Mouse (Mus musculus) thymus, adult 2 months (tissue): ENCODE data around the gene Ern2. TPM values are rescaled to one million over a fixed set of nuclear protein-coding genes. Genes with fewer than 3 reads are reported as not detected.

Experiments
- DNase-seq: peaks from one replicate; pipeline ENCODE4 v3.0.0; 2021
- H3K27ac ChIP-seq: fragments of 200-500 bp; 2 replicates; pipeline ENCODE4 v1.5.1; 2012; ENCODE audit warnings: low read length, control low read depth; ENCODE audit not compliant: control insufficient read depth, insufficient read depth
- H3K27me3 ChIP-seq: fragments of 200-500 bp; 2 replicates; pipeline ENCODE4 v1.6.1; 2012; ENCODE audit warnings: mild to moderate bottlenecking, low read length, moderate library complexity, mixed read lengths; ENCODE audit not compliant: control insufficient read depth, insufficient read depth
- H3K36me3 ChIP-seq: fragments of 200-500 bp; 2 replicates; pipeline ENCODE4 v1.6.1; 2012; ENCODE audit warnings: mild to moderate bottlenecking, low read length, moderate library complexity; ENCODE audit not compliant: control insufficient read depth, insufficient read depth
- H3K4me1 ChIP-seq: fragments of 200-500 bp; replicated peaks from 2 replicates; pipeline ENCODE4 v1.6.1; 2012; ENCODE audit warnings: low read length; ENCODE audit not compliant: control insufficient read depth, insufficient read depth
- H3K4me3 ChIP-seq: fragments of 200-500 bp; 2 replicates; pipeline ENCODE4 v1.5.1; 2012; ENCODE audit warnings: mild to moderate bottlenecking, low read length, control low read depth, moderate library complexity; ENCODE audit not compliant: control insufficient read depth, insufficient read depth
- CTCF ChIP-seq: fragments of 200-500 bp; IDR thresholded peaks from 2 replicates; pipeline ENCODE4 v1.5.1; 2012; ENCODE audit warnings: mild to moderate bottlenecking, control low read depth, low read length, moderate library complexity, borderline replicate concordance; ENCODE audit not compliant: control insufficient read depth, poor library complexity, insufficient read depth; ENCODE audit errors: extremely low read depth
- POLR2A ChIP-seq: fragments of 200-500 bp; IDR thresholded peaks from 2 replicates; pipeline ENCODE4 v1.6.1; 2012; ENCODE audit warnings: mild to moderate bottlenecking, low read length, control low read depth, moderate library complexity; ENCODE audit not compliant: control insufficient read depth, poor library complexity, insufficient read depth; ENCODE audit errors: extremely low read depth
- WGBS: fragments of 180-500 bp; shearing (Covaris S2); methylation state at CpG from one replicate; pipeline ENCODE4 v1.1.7; 2018; 5-methylcytosine and 5-hydroxymethylcytosine counted together
- polyA plus RNA-seq: library from polyadenylated mRNA; depleted of rRNA; stranded (reverse); fragments of >200 nt; gene quantifications from 2 replicates; pipeline ENCODE4 v1.2.3, GENCODE M21; 2012

Ern2 gene
- polyA plus RNA-seq, 1 experiment: 0.11 TPM

DNA sequence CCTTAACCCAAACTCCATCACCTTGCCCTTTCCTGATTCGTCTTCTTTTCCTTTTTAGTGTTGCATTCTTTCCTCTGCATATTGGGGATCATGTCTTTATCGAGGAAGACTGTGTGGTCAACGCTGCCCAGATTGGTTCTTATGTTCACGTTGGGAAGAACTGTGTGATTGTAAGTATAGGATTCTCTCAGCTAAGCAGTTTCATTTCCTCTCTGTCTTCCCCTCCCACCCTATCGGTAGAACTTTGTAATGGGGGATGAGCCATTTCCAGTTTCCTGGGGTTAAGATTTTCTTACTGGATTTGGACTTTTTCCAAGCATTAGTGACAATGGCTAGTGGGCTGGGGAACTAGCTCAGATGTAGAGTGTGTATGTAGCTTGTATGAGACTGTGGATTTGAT is 47.8 kb downstream of the Ern2 start:
- no peak for DNase-seq
- WGBS: 91% methylated on average over 5 of the region's 5 CpGs
- peaks cover 67% of the 10 kb centered on the region for H3K36me3 ChIP-seq
- peaks cover 2% of the 10 kb centered on the region; the same call in 1 of the 2 replicates for H3K4me1 ChIP-seq
- TF ChIP-seq CTCF (no peak), POLR2A (no peak)
- no peak overlapping the region for H3K4me3 ChIP-seq
- H3K27me3 ChIP-seq: no peaks in the 10 kb centered on the region
- H3K27ac ChIP-seq: no peak overlapping the region

DNA sequence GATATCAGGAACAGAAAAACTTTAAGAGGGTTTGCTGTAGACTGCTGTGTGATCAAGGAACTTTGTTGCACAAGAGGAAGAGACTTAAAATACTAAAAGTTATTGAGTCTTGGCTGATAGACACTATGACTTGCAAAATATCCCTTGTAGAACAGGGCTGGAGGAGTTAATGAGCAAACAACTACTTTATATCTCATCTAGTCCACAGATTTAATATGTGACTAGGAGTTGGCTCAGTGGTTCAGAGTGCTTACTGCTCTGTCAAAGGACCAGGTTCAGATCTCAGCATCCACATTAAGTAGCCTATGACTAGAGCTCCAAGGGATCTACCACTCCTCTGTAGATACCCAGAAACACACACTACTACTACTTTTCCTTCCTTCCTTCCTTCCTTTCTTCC is 48.9 kb downstream of the Ern2 start:
- Histone ChIP-seq H3K36me3 (peaks cover 58% of the 10 kb centered on the region), H3K4me1 (peaks cover 2% of the 10 kb centered on the region; the same call in 1 of the 2 replicates), H3K4me3 (no peak overlapping the region), H3K27me3 (no peaks in the 10 kb centered on the region), H3K27ac (no peak overlapping the region)
- TF ChIP-seq CTCF (no peak), POLR2A (no peak)
- no peak for DNase-seq

DNA sequence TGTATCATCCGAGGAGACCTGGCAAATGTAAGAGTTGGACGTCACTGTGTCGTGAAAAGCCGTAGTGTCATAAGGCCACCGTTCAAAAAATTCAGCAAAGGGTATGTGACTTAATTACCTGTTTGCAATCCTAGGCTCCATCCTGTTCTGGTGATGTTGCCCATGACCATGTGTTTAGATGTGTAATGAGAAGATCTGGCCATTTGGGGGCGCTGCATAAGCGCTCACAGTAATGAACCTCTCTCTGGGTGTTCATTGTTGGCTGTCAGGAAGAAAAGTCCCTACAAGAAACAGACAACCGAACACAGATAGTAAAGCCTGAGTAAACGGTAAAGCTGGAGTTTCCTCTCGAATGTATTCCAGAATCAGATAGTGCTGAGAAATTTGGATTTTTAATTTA is 50.9 kb downstream of the Ern2 start:
- Histone ChIP-seq H3K27ac (no peak overlapping the region), H3K4me1 (peaks cover 2% of the 10 kb centered on the region; the same call in 1 of the 2 replicates), H3K36me3 (peaks cover 39% of the 10 kb centered on the region), H3K4me3 (no peak overlapping the region), H3K27me3 (no peaks in the 10 kb centered on the region)
- 85% methylated on average over 10 of the region's 10 CpGs for WGBS
- TF ChIP-seq POLR2A: no peak
- no peak for TF ChIP-seq CTCF
- DNase-seq: peak; percentile 12

DNA sequence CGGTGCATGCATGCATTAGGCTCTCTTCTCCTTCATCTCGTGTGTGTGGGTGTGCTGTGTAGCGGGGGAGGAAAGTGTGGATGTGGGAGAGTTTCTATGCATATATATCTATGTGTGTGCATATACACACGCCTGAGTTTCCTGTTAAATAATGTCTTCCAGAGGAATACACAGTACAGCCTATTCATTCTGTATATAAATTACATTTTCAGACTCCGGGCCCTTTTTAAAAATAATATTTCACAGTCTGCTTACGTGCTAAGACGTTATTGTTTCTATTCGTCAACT is 52.7 kb downstream of the Ern2 start:
- Histone ChIP-seq H3K27me3 (no peaks in the 10 kb centered on the region), H3K4me1 (peaks cover 2% of the 10 kb centered on the region; the same call in 1 of the 2 replicates), H3K4me3 (peak overlapping the region; percentile 71), H3K36me3 (peaks cover 24% of the 10 kb centered on the region), H3K27ac (no peak overlapping the region)
- no peak for DNase-seq
- no peak for TF ChIP-seq CTCF
- no peak for TF ChIP-seq POLR2A
- 9% methylated on average over 8 of the region's 8 CpGs for WGBS

DNA sequence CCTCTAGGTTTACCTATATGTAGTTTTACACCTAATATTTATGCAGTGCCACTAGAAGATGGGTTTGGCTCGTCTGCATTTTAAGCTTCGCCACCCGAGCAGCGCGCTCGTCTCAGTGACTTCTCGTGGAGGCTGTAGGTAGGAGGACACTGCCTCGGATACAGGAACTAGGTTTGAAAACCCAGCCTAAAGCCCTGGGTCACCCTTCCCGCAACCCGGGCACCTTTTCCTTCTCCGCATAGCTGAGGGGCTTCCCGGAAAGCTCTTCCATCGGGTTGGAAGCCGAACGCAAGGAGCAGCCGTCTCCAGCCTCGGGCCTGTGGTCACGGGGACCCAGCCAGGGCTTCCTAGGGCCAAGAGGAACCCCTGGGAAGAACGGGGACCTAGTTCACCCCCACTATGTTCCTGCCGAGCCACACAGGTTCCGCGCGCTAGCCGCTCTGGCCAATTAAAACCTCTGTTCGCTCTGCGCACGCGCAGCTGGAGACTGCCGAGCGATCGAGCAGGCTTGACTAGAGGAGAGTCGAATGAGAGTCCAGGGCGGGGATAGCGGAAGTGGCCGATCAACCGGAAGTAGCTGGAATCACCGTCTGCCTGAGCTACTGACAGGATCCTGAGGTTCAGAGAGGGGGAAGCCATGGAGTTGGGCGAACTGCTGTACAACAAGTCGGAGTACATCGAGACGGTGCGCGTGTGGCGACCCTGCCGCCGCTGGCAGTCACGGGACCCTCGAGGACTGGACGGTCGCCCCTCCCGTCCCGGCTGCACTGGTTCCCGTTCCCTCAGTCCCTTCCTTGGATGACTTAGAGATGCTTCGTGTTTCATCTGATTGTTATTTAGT is 53.3 kb downstream of the Ern2 start, which contains the start of the genes Palb2 and Dctn5:
Palb2 (minus strand) TSS at position 489 of the 841 bp plus-strand sequence.
Dctn5 (plus strand) TSS at position 545 of the 841 bp plus-strand sequence.
- Histone ChIP-seq H3K4me1 (peaks cover 2% of the 10 kb centered on the region; the same call in 1 of the 2 replicates), H3K27ac (no peak within 1 kb of the TSS), H3K4me3 (peak within 1 kb of the TSS; percentile 72), H3K36me3 (peaks cover 19% of the 10 kb centered on the region), H3K27me3 (no peaks in the 10 kb centered on the region)
- under 1% methylated on average over 54 of the region's 54 CpGs for WGBS
- peak; percentile 100 for DNase-seq
- TF ChIP-seq POLR2A: peak; percentile 82
- 0 out of 2 replicates have a peak, but pooled peaks have one; percentile 42 for TF ChIP-seq CTCF

DNA sequence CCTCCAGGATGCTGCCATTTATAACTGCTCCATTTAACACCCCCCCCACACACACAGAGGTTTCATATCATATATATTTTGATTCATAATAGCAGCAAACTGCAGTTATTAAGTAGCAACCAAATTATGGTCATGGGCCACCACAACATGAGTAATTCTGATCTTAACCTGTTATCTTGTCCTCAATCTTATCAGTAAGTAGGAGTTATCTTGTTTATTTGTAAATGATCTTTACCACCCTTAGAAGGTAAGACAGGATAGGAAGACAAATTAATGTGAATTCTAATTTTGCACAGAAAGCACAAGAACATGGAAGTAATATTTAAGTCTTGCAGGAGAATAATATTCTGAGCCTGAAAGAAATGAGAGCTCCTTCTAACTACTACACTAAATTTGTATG is 54.2 kb downstream of the Ern2 start:
- TF ChIP-seq CTCF (no peak), POLR2A (no peak)
- Histone ChIP-seq H3K4me3 (no peak overlapping the region), H3K27me3 (no peaks in the 10 kb centered on the region), H3K36me3 (peaks cover 18% of the 10 kb centered on the region), H3K27ac (no peak overlapping the region), H3K4me1 (peaks cover 2% of the 10 kb centered on the region; the same call in 1 of the 2 replicates)
- DNase-seq: no peak
